Mouse (Mus musculus) heart, adult 11 months (tissue): ENCODE data around the gene Lrit2.
A peak's percentile ranks its signal among the peaks of the same experiment; 100 is the strongest.

Source experiments
- DNase-seq: peaks from one replicate; pipeline ENCODE4 v3.0.0; 2022

The Lrit2 gene

GRCm38 (mm10) chr14:37067629-37068028, at the start of gene Lrit2:
Lrit2 (plus strand) TSS chr14:37067929.
- no peak for DNase-seq

- no peak for DNase-seq
These were observed 40.3 kb upstream of the Lrit2 start for GRCm38 (mm10) chr14:37027248-37027933.

- DNase-seq = no peak
These were observed 39.8 kb upstream of the Lrit2 start for GRCm38 (mm10) chr14:37027951-37028350.

GRCm38 (mm10) chr14:37028555-37028954, 39.2 kb upstream of the Lrit2 start:
- peak; percentile 73 for DNase-seq

GRCm38 (mm10) chr14:37032481-37033104, 35.1 kb upstream of the Lrit2 start:
- DNase-seq = peak; percentile 66

- DNase-seq = no peak
These were observed 34.5 kb upstream of the Lrit2 start for GRCm38 (mm10) chr14:37033241-37033640.

- DNase-seq = no peak
These were observed 33.3 kb upstream of the Lrit2 start for GRCm38 (mm10) chr14:37034432-37034831.

- DNase-seq = no peak
These were observed 18.8 kb upstream of the Lrit2 start, which contains the start of gene Rgr for GRCm38 (mm10) chr14:37048914-37049410. Rgr (minus strand) TSS chr14:37048964.

- DNase-seq = no peak
These were observed 2.9 kb upstream of the Lrit2 start for GRCm38 (mm10) chr14:37064849-37065248.

GRCm38 (mm10) chr14:37066636-37067035, 1.1 kb upstream of the Lrit2 start:
- no peak for DNase-seq

GRCm38 (mm10) chr14:37068516-37068915, 787 bp downstream of the Lrit2 start:
- DNase-seq = peak; percentile 64

- peak; percentile 75 for DNase-seq
These were observed 13.0 kb downstream of the Lrit2 start for GRCm38 (mm10) chr14:37080724-37081123.

GRCm38 (mm10) chr14:37083755-37084154, 16.0 kb downstream of the Lrit2 start:
- DNase-seq = no peak

- peak; percentile 73 for DNase-seq
These were observed 26.7 kb downstream of the Lrit2 start for GRCm38 (mm10) chr14:37094436-37094835.

- DNase-seq = peak; percentile 50
These were observed 27.8 kb downstream of the Lrit2 start for GRCm38 (mm10) chr14:37095556-37095955.

GRCm38 (mm10) chr14:37097956-37098530, 30.3 kb downstream of the Lrit2 start, which contains the start of gene Cdhr1:
Cdhr1 (minus strand) TSS chr14:37098347.
- peak; percentile 80 for DNase-seq

- DNase-seq = peak; percentile 52
These were observed 33.8 kb downstream of the Lrit2 start for GRCm38 (mm10) chr14:37101531-37101930.

- peak; percentile 56 for DNase-seq
These were observed 34.8 kb downstream of the Lrit2 start for GRCm38 (mm10) chr14:37102484-37102883.

- DNase-seq = peak; percentile 90
These were observed 37.0 kb downstream of the Lrit2 start for GRCm38 (mm10) chr14:37104747-37105146.

- peak; percentile 64 for DNase-seq
These were observed 38.1 kb downstream of the Lrit2 start for GRCm38 (mm10) chr14:37105846-37106245.

GRCm38 (mm10) chr14:37109460-37109859, 41.7 kb downstream of the Lrit2 start:
- DNase-seq = no peak

- DNase-seq = peak; percentile 74
These were observed 42.2 kb downstream of the Lrit2 start for GRCm38 (mm10) chr14:37109975-37110374.

GRCm38 (mm10) chr14:37110456-37110855, 42.7 kb downstream of the Lrit2 start:
- no peak for DNase-seq

GRCm38 (mm10) chr14:37111371-37111770, 43.6 kb downstream of the Lrit2 start:
- DNase-seq = peak; percentile 52
